Mouse (Mus musculus): ENCODE results near the gene Prss29.

The Prss29 gene

GRCm38 (mm10) chr17:25345462-25345861 lies 27.0 kb downstream of the Prss29 start, which contains the start of gene Tpsab1:
Tpsab1 (minus strand) TSS chr17:25345562.
- DNase-seq (ENCODE audit: low spot score) = no peak

DNA sequence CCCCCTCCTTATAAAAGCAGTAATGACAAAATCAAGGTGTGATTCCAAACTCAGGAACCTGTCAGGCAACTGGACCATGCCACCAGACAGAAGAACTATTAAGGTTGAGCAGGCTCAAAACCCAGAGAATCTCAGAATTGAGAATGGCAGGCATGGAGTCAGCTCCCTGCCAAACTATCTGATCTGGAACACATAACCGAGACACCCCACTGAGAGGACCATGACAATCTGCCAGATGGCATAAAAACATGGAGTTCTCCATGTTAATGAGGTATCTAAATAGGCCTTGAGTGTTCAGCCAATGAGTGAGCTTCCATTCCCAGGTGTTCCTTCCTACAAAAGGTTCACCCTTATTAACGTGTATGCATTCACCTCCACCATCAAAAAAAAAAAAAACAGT lies 42.8 kb downstream of the Prss29 start:
- no peak for DNase-seq (ENCODE audit: low spot score)

GRCm38 (mm10) chr17:25363726-25364125 lies 45.3 kb downstream of the Prss29 start:
- DNase-seq (ENCODE audit: low spot score) = peak; percentile 67

- DNase-seq (ENCODE audit: low spot score) = no peak
Observed at GRCm38 (mm10) chr17:25366005-25366404, 47.6 kb downstream of the Prss29 start, which contains the start of gene Tpsb2. Tpsb2 (plus strand) TSS chr17:25366305.

DNA sequence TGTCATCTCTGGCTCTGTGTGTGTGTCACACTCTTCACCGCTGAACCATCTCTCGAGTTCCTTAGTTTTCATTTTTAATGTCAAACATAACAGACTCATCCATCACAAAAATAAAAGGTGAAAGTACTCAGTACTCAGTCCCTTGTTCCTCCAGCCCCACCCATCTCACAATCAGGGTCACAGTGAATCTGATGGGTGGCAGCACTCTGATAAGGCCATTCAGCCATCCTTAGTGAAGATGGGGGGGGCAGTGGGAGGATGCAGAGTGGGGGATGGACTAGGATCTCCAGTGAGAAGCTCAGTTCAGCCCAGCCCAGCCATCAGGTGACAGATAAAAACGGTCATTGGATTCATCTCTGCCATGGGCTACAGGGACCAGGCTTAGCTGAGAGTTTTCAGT lies 50.5 kb downstream of the Prss29 start, which contains the start of gene Tpsg1:
Gene Tpsg1, plus strand, starts transcription at position 301 of the 400 bp plus-strand sequence.
- DNase-seq (ENCODE audit: low spot score) = no peak

Measured in embryo, embryonic 10.5 days (tissue).